Mouse (Mus musculus): ENCODE results near the gene Olfr789. TPM values are rescaled to one million over a fixed set of nuclear protein-coding genes. Genes with fewer than 3 reads are reported as not detected.

Olfr789 gene
- total RNA-seq (2014; fragmentation: Nextera tagmentation) (not detected in 2 replicates), total RNA-seq (2017) (not detected in 2 replicates)

DNA sequence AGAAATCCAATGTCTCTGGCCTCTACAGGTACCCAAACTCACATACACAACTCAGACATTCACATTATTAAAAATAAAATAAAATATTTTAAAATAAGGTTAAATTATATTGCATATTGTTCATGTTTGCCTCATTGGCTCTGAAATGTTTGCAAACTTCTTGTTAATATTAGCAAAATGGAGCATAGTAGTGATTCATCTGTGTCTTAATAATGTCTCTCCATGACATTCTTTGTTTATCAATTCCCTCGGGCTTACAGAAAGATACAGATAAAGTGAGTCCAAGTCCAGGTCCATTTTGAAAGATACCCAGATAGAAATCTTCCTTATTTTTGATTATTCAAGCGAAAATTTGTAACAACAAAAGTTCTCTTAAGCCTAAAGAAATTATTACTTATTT is at the start of gene Olfr789:
Gene Olfr789, plus strand, starts transcription at position 301 of the 400 bp plus-strand sequence.
- ATAC-seq (replicated peaks; ENCODE audit: low FRiP score, low TSS enrichment, poor library complexity, severe bottlenecking): no peak

DNA sequence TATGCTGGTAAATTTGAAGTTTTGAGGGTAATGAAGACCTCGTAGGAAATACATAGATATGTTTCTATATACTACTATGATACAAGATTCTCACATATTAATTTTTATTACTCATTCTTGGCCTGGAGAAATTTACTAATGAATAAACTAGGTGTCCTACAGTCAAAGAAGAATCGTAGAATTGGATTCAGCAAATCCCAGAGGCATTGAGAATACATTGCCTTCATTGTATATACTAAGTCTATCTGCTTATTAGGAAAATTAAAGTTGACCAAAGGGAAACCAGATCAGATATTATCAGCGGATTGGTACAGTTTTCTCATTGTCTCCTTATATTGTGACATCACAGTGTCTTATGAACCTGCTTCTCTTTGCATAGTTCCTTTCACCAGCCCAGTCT is 23.0 kb upstream of the Olfr789 start, which contains the start of gene Olfr787:
Gene Olfr787, plus strand, starts transcription at position 301 of the 400 bp plus-strand sequence.
- no peak for ATAC-seq (replicated peaks; ENCODE audit: low FRiP score, low TSS enrichment, poor library complexity, severe bottlenecking)

DNA sequence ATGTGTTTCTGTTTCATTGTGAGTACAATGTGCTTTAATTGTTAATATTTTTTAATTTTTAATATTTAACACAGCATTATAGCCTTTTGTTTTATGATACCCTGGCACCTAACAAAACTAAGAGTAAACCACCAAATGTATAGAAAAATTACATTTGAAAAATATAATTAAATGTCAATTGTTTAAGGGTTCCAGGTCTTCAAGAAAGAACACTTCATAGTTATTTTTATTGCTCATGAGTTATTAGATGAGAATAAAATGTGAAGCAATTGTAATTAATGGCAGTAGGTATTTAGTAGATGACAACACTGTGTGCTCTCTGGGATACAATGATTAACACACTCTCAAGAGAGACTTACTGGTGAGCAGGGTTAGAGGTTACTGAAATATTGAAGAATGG is 13.9 kb upstream of the Olfr789 start, which contains the start of gene Olfr788:
Gene Olfr788, plus strand, starts transcription at position 301 of the 400 bp plus-strand sequence.
- no peak for ATAC-seq (replicated peaks; ENCODE audit: low FRiP score, low TSS enrichment, poor library complexity, severe bottlenecking)

DNA sequence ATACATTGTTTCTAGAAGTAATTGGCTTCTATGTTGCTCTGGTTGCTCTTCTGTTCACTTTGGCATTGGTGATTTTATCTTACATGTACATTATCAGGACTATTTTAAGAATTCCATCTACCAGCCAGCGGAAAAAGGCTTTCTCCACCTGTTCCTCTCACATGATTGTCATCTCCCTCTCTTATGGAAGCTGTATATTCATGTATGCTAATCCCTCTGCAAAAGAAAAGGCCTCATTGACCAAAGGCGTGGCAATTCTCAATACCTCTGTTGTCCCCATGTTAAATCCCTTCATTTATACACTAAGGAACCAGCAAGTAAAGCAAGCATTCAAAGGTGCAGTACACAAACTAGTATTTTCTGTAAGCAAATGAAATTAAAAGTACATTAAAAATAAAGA is 11.3 kb upstream of the Olfr789 start:
- no peak for ATAC-seq (replicated peaks; ENCODE audit: low FRiP score, low TSS enrichment, poor library complexity, severe bottlenecking)

DNA sequence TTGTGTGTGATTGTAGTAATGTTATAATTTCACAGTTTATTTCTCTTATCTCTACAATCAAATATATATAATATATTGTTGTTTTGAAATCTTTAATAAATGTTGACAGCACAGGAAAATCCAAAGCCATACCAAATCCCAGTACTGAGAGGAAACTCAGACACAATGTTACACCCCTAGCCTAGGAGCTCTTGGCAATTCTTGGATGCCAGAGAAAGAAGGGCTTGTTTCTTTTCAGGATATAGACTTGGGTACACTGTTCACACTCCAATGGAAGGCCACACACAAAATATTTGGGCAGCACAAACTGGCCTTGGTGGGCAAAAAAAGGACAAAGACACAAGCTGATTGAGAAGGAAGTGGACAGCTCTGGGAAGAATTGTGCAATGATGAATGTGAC is 10.8 kb upstream of the Olfr789 start:
- ATAC-seq (replicated peaks; ENCODE audit: low FRiP score, low TSS enrichment, poor library complexity, severe bottlenecking): no peak

DNA sequence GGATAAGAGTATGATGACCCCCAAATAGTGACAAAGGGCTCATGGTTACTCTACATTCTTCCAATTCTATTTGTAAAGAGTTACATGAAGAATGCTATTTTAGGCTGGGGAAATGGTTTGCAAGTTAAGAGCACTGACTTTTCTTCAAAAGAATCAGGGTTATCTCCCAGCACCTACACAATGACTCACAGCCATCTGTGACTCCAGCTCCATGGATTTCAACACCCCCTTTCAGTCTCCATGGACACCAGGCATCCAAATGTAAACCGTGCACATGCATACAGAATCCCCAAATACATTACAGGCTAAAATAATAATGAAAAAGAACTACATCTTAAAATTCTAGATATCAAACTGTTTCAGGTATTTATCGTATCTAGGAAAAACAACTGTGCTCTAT is 5.5 kb downstream of the Olfr789 start:
- no peak for ATAC-seq (replicated peaks; ENCODE audit: low FRiP score, low TSS enrichment, poor library complexity, severe bottlenecking)

DNA sequence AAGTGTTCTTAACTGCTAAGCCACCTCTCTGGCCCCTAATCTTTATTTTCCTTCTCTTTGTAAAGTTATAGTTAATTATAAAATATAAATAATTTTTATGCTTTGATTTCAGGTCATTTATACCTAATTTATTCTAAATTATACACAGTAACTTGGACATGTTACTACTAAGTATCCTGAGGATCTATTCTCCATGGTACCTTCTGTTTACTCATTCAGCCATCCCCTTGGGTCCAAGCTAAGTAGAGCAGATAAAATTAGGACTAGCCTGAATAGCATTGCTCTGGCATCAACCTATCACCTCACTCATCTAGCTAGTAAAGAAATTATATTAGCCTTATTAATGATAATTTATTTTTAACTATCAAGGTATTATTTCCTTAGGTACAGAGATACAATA is 13.6 kb downstream of the Olfr789 start, which contains the start of gene Olfr790:
Gene Olfr790, plus strand, starts transcription at position 301 of the 400 bp plus-strand sequence.
- ATAC-seq (replicated peaks; ENCODE audit: low FRiP score, low TSS enrichment, poor library complexity, severe bottlenecking): no peak

DNA sequence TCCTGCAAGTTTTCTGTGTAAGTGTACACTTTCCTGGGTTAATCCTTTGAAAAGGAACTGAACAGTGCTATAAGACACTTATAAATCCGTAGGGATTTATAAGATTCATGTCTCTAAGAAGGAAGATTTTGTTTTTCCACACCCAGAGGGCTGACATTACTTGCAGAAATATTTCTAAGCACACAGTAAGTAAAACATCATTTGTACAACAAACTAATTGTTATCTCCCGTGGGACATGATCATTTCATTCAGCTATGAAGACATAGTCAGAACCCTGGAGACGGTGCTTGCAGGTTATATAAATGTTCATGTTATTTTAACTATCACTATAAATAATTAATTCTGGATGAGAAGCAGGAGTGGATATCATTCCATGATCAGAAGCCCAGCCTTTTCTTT is 36.9 kb downstream of the Olfr789 start, which contains the start of gene Olfr791:
Gene Olfr791, plus strand, starts transcription at position 301 of the 400 bp plus-strand sequence.
- no peak for ATAC-seq (replicated peaks; ENCODE audit: low FRiP score, low TSS enrichment, poor library complexity, severe bottlenecking)

DNA sequence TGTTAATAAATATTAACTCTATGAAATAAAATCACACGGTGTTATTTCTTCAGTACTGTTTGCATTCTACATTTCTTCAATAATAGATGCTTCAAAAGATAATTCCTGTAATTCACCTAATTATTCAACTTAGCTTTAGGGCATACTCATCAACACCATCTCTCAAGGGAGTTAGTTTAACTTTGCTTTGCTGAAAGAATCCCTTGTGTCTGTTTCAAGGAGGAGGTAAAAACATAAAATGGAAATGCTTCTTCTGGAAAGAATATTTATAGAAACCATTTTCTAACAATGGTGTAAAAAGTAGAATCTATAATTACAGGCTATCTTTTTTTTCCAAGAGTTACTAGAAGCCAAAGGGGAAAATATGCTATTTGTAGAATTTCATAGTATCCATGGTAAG is 54.3 kb downstream of the Olfr789 start, which contains the start of gene Olfr792:
Gene Olfr792, plus strand, starts transcription at position 301 of the 400 bp plus-strand sequence.
- ATAC-seq (replicated peaks; ENCODE audit: low FRiP score, low TSS enrichment, poor library complexity, severe bottlenecking): no peak

Other genes starting within 250 kb of the Olfr789 start
- not detected in 2 replicates for gene Olfr774, start 248.5 kb upstream of the Olfr789 start, total RNA-seq (2014; fragmentation: Nextera tagmentation)
- not detected in 2 replicates for gene Olfr774, start 248.5 kb upstream of the Olfr789 start, total RNA-seq (2017)
- not detected in 2 replicates for gene Olfr775, start 236.3 kb upstream of the Olfr789 start, total RNA-seq (2014; fragmentation: Nextera tagmentation)
- gene Olfr775, start 236.3 kb upstream of the Olfr789 start, total RNA-seq (2017): not detected in 2 replicates
- not detected in 2 replicates for gene Olfr776, start 225.6 kb upstream of the Olfr789 start, total RNA-seq (2014; fragmentation: Nextera tagmentation)
- not detected in 2 replicates for gene Olfr776, start 225.6 kb upstream of the Olfr789 start, total RNA-seq (2017)
- gene Olfr777, start 213.3 kb upstream of the Olfr789 start, total RNA-seq (2014; fragmentation: Nextera tagmentation): not detected in 2 replicates
- gene Olfr777, start 213.3 kb upstream of the Olfr789 start, total RNA-seq (2017): not detected in 2 replicates
- not detected in 2 replicates for gene Olfr780, start 166.6 kb upstream of the Olfr789 start, total RNA-seq (2014; fragmentation: Nextera tagmentation)
- not detected in 2 replicates for gene Olfr780, start 166.6 kb upstream of the Olfr789 start, total RNA-seq (2017)
- gene Olfr781, start 155.9 kb upstream of the Olfr789 start, total RNA-seq (2014; fragmentation: Nextera tagmentation): not detected in 2 replicates
- not detected in 2 replicates for gene Olfr781, start 155.9 kb upstream of the Olfr789 start, total RNA-seq (2017)
- gene Olfr782, start 135.9 kb upstream of the Olfr789 start, total RNA-seq (2014; fragmentation: Nextera tagmentation): not detected in 2 replicates
- not detected in 2 replicates for gene Olfr782, start 135.9 kb upstream of the Olfr789 start, total RNA-seq (2017)
- gene Olfr784, start 100.7 kb upstream of the Olfr789 start, total RNA-seq (2014; fragmentation: Nextera tagmentation): 0.66 TPM in 1 of 2 replicates, not detected in the other
- gene Olfr784, start 100.7 kb upstream of the Olfr789 start, total RNA-seq (2017): not detected in 2 replicates
- not detected in 2 replicates for gene Olfr785, start 79.3 kb upstream of the Olfr789 start, total RNA-seq (2014; fragmentation: Nextera tagmentation)
- not detected in 2 replicates for gene Olfr785, start 79.3 kb upstream of the Olfr789 start, total RNA-seq (2017)
- not detected in 2 replicates for gene Olfr786, start 57.4 kb upstream of the Olfr789 start, total RNA-seq (2014; fragmentation: Nextera tagmentation)
- gene Olfr786, start 57.4 kb upstream of the Olfr789 start, total RNA-seq (2017): not detected in 2 replicates
- not detected in 2 replicates for gene Olfr787, start 22.9 kb upstream of the Olfr789 start, total RNA-seq (2014; fragmentation: Nextera tagmentation)
- gene Olfr787, start 22.9 kb upstream of the Olfr789 start, total RNA-seq (2017): not detected in 2 replicates
- gene Olfr788, start 13.8 kb upstream of the Olfr789 start, total RNA-seq (2014; fragmentation: Nextera tagmentation): not detected in 2 replicates
- not detected in 2 replicates for gene Olfr788, start 13.8 kb upstream of the Olfr789 start, total RNA-seq (2017)
- gene Olfr790, start 13.7 kb downstream of the Olfr789 start, total RNA-seq (2014; fragmentation: Nextera tagmentation): not detected in 2 replicates
- not detected in 2 replicates for gene Olfr790, start 13.7 kb downstream of the Olfr789 start, total RNA-seq (2017)
- gene Olfr791, start 37.0 kb downstream of the Olfr789 start, total RNA-seq (2014; fragmentation: Nextera tagmentation): not detected in 2 replicates
- not detected in 2 replicates for gene Olfr791, start 37.0 kb downstream of the Olfr789 start, total RNA-seq (2017)
- gene Olfr792, start 54.4 kb downstream of the Olfr789 start, total RNA-seq (2014; fragmentation: Nextera tagmentation): not detected in 2 replicates
- gene Olfr792, start 54.4 kb downstream of the Olfr789 start, total RNA-seq (2017): not detected in 2 replicates
- gene Olfr794, start 82.9 kb downstream of the Olfr789 start, total RNA-seq (2014; fragmentation: Nextera tagmentation): not detected in 2 replicates
- gene Olfr794, start 82.9 kb downstream of the Olfr789 start, total RNA-seq (2017): not detected in 2 replicates
- gene Olfr796, start 127.8 kb downstream of the Olfr789 start, total RNA-seq (2014; fragmentation: Nextera tagmentation): not detected in 2 replicates
- not detected in 2 replicates for gene Olfr796, start 127.8 kb downstream of the Olfr789 start, total RNA-seq (2017)
- gene Olfr798, start 143.2 kb downstream of the Olfr789 start, total RNA-seq (2014; fragmentation: Nextera tagmentation): not detected in 2 replicates
- gene Olfr798, start 143.2 kb downstream of the Olfr789 start, total RNA-seq (2017): not detected in 2 replicates
- not detected in 2 replicates for gene Olfr799, start 152.7 kb downstream of the Olfr789 start, total RNA-seq (2014; fragmentation: Nextera tagmentation)
- not detected in 2 replicates for gene Olfr799, start 152.7 kb downstream of the Olfr789 start, total RNA-seq (2017)
- not detected in 2 replicates for gene Olfr800, start 172.9 kb downstream of the Olfr789 start, total RNA-seq (2014; fragmentation: Nextera tagmentation)
- gene Olfr800, start 172.9 kb downstream of the Olfr789 start, total RNA-seq (2017): not detected in 2 replicates
- not detected in 2 replicates for gene Olfr801, start 189.1 kb downstream of the Olfr789 start, total RNA-seq (2014; fragmentation: Nextera tagmentation)
- not detected in 2 replicates for gene Olfr801, start 189.1 kb downstream of the Olfr789 start, total RNA-seq (2017)
- gene Olfr802, start 203.4 kb downstream of the Olfr789 start, total RNA-seq (2014; fragmentation: Nextera tagmentation): not detected in 2 replicates
- gene Olfr802, start 203.4 kb downstream of the Olfr789 start, total RNA-seq (2017): not detected in 2 replicates
- not detected in 2 replicates for gene Olfr803, start 209.5 kb downstream of the Olfr789 start, total RNA-seq (2014; fragmentation: Nextera tagmentation)
- gene Olfr803, start 209.5 kb downstream of the Olfr789 start, total RNA-seq (2017): not detected in 2 replicates
- not detected in 2 replicates for gene Olfr804, start 218.5 kb downstream of the Olfr789 start, total RNA-seq (2014; fragmentation: Nextera tagmentation)
- not detected in 2 replicates for gene Olfr804, start 218.5 kb downstream of the Olfr789 start, total RNA-seq (2017)
- not detected in 2 replicates for gene Olfr805, start 244.6 kb downstream of the Olfr789 start, total RNA-seq (2014; fragmentation: Nextera tagmentation)
- gene Olfr805, start 244.6 kb downstream of the Olfr789 start, total RNA-seq (2017): not detected in 2 replicates